Mouse (Mus musculus): ENCODE data around the gene Agpat1.

The Agpat1 gene

GRCm38 (mm10) chr17:34606186-34607039 is 2.4 kb downstream of the Agpat1 start:
- DNase-seq = no peak

- DNase-seq = no peak
Observed at GRCm38 (mm10) chr17:34607997-34608396, 3.9 kb downstream of the Agpat1 start.

- peak; percentile 13 for DNase-seq
Observed at GRCm38 (mm10) chr17:34611050-34611449, 7.0 kb downstream of the Agpat1 start.

- DNase-seq = no peak
Observed at GRCm38 (mm10) chr17:34613054-34613645, 9.1 kb downstream of the Agpat1 start.

GRCm38 (mm10) chr17:34613830-34614229 is 9.8 kb downstream of the Agpat1 start:
- no peak for DNase-seq

- no peak for DNase-seq
Observed at GRCm38 (mm10) chr17:34615871-34616270, 11.8 kb downstream of the Agpat1 start, which contains the start of gene Egfl8. Gene Egfl8 (minus strand): TSS chr17:34615971.

GRCm38 (mm10) chr17:34618999-34619398 is 14.9 kb downstream of the Agpat1 start:
- peak; percentile 84 for DNase-seq

- DNase-seq = no peak
Observed at GRCm38 (mm10) chr17:34621006-34621405, 16.9 kb downstream of the Agpat1 start.

- DNase-seq = no peak
Observed at GRCm38 (mm10) chr17:34623161-34623560, 19.1 kb downstream of the Agpat1 start.

GRCm38 (mm10) chr17:34624981-34625380 is 20.9 kb downstream of the Agpat1 start:
- no peak for DNase-seq

GRCm38 (mm10) chr17:34626062-34626772 is 22.2 kb downstream of the Agpat1 start:
- no peak for DNase-seq

GRCm38 (mm10) chr17:34626773-34627092 is 22.7 kb downstream of the Agpat1 start:
- DNase-seq = peak; percentile 69

- DNase-seq = peak; percentile 96
Observed at GRCm38 (mm10) chr17:34627093-34627942, 23.3 kb downstream of the Agpat1 start.

GRCm38 (mm10) chr17:34627943-34628643 is 24.0 kb downstream of the Agpat1 start, which contains the start of gene Ppt2:
Gene Ppt2 (minus strand): TSS chr17:34628510.
- peak; percentile 77 for DNase-seq

GRCm38 (mm10) chr17:34628644-34628967 is 24.5 kb downstream of the Agpat1 start:
- no peak for DNase-seq

GRCm38 (mm10) chr17:34629221-34629751 is 25.2 kb downstream of the Agpat1 start, which contains the start of gene Prrt1:
Gene Prrt1 (plus strand): TSS chr17:34629533.
- no peak for DNase-seq

GRCm38 (mm10) chr17:34629796-34630603 is 25.9 kb downstream of the Agpat1 start:
- no peak for DNase-seq

GRCm38 (mm10) chr17:34630761-34631301 is 26.8 kb downstream of the Agpat1 start:
- no peak for DNase-seq

- no peak for DNase-seq
Observed at GRCm38 (mm10) chr17:34631647-34632046, 27.6 kb downstream of the Agpat1 start.

- peak; percentile 87 for DNase-seq
Observed at GRCm38 (mm10) chr17:34632261-34632691, 28.2 kb downstream of the Agpat1 start.

Data from kidney, postnatal 10 days (tissue).